Mouse (Mus musculus) cerebellum, adult 2 months (tissue): ENCODE results near the gene Limch1.

Experiments used
- CTCF ChIP-seq: fragments of 200-500 bp; IDR thresholded peaks from 2 replicates; pipeline ENCODE4 v1.5.1; 2011; ENCODE audit warnings: low read depth, mild to moderate bottlenecking, control low read depth, low read length, moderate library complexity, borderline replicate concordance; ENCODE audit not compliant: insufficient read depth
- POLR2A ChIP-seq: fragments of 200-500 bp; IDR thresholded peaks from 2 replicates; pipeline ENCODE4 v1.6.1; 2011; ENCODE audit warnings: low read length, control low read depth, borderline replicate concordance; ENCODE audit not compliant: insufficient read depth

DNA sequence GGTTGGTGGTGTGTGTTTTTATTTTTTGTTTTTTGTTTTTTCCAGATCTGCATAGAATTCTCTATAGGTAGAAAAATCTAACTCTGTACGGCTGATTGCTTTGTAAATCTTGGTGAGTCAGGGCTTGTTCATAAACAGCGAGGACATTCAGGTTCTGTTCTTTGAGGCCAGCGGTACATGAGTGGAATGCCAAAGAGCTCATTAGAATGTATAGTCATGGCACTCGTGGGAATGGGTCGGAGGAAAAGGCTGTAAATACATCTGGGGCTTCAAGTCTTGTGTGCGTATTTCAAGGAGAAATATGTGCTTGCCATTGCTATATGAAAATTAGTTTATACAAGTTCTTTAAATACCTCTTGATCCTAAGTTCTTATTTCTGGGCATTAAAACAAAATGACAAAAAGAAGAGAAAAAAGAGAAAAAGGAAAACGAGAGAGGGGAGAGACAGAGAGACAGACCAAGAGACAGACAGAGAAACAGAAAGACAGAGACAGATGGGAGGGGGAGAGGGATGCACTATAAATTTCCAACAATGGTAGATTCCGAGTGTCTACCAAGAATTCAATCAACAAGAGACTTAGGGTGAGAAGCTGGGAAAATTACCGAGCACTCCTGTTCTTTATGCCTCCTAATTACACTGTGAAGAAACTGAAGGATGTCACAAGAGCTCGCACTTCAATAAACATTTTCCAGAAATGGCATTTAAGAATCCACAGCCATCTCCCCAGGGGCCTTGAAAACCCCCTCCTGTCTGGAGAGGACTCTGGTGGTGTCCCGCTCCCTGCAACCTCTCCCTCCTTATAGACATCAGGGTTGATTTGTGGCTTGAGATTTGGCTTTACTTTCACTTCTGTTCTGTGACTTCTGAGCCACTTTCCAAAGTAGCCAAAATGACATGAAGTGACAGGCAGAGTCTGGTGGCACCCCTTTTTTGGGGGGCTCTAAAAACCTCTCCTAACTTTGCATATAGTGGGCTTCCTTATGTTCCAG lies 173.0 kb downstream of the Limch1 start:
- TF ChIP-seq POLR2A (no peak), CTCF (no peak)
